Mouse (Mus musculus): ENCODE results near the gene Smagp. TPM values are rescaled to one million over a fixed set of nuclear protein-coding genes. Genes with fewer than 3 reads are reported as not detected.
"Not testable (repeated sequence)": the region's sequence is repeated elsewhere in the genome, so short reads cannot be mapped to it uniquely, and the experiment has no call there.

Gene Smagp
- polyA plus RNA-seq, 1 experiment: 160 TPM

DNA sequence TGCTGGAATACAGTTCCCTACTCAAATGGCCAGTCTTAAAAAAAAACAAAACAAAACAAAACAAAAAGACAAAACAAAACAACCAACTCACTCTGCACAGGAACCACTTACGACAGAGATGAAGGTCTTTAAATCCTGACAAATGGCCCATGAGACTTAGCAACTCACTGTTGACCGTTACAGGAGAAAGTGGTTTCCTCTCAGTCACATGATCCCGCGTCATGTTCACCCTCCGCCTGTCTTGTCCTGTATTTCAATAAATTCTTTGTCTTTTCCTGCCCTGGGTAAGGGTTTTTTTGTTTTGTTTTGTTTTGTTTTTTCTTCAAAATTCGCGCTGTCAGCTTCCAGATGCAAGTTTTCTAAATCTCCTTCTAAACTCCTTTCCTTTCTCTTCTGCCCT is 24.8 kb downstream of the Smagp start:
- DNase-seq: no peak
- Histone ChIP-seq H3K27me3 (replicated peaks; ENCODE audit: control insufficient read depth, insufficient read depth, low read length) (no peaks in the 10 kb centered on the region), H3K27ac (ENCODE audit: insufficient read depth, low read depth, low read length) (no peak overlapping the region), H3K36me3 (ENCODE audit: control insufficient read depth, insufficient read depth, low read length) (no peaks in the 10 kb centered on the region), H3K4me3 (ENCODE audit: insufficient read depth, low read depth, low read length) (no peak overlapping the region), H3K4me1 (ENCODE audit: control insufficient read depth, insufficient read depth, low read length) (peaks cover 13% of the 10 kb centered on the region; the same call in 1 of the 2 replicates)
- TF ChIP-seq POLR2A (IDR thresholded peaks at IDR 0.05; ENCODE audit: low read depth, low read length) (no peak), CTCF (conservative IDR thresholded peaks at IDR 0.05; ENCODE audit: insufficient read depth, insufficient read length, low read depth, low read length) (no peak)
- WGBS: 71% methylated on average over 7 of the region's 7 CpGs

GRCm38 (mm10) chr15:100606677-100607076 is 30.1 kb downstream of the Smagp start:
- not testable (repeated sequence) for H3K36me3 ChIP-seq (ENCODE audit: control insufficient read depth, insufficient read depth, low read length); H3K27ac ChIP-seq (ENCODE audit: insufficient read depth, low read depth, low read length); H3K4me3 ChIP-seq (ENCODE audit: insufficient read depth, low read depth, low read length); H3K27me3 ChIP-seq (replicated peaks; ENCODE audit: control insufficient read depth, insufficient read depth, low read length)
- DNase-seq: peak; percentile 59
- peak; percentile 43 for TF ChIP-seq CTCF (conservative IDR thresholded peaks at IDR 0.05; ENCODE audit: insufficient read depth, insufficient read length, low read depth, low read length)
- H3K4me1 ChIP-seq (ENCODE audit: control insufficient read depth, insufficient read depth, low read length): peaks cover 14% of the 10 kb centered on the region
- WGBS: 90% methylated on average over 8 of the region's 8 CpGs

DNA sequence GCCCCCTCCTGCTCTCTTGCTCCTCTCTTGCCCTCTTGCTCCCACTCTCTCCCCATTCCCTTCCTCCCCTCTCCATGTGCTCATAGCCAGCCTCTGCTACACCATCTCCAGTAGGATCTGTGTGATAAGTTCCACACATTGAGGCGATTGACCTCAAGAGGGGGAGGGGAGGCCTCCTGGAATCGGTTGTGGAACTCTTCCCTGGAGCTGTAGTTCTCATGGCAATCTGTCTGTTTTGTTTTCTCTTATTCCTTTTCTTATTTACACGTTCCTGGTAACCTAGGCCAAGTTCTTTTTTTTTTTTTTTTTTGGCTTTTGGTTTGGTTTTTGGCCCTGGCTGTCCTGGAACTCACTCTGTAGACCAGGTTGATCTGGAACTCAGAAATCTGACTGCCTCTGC is 35.1 kb downstream of the Smagp start:
- no peak for TF ChIP-seq CTCF (conservative IDR thresholded peaks at IDR 0.05; ENCODE audit: insufficient read depth, insufficient read length, low read depth, low read length)
- no peak for TF ChIP-seq POLR2A (IDR thresholded peaks at IDR 0.05; ENCODE audit: low read depth, low read length)
- Histone ChIP-seq H3K27me3 (replicated peaks; ENCODE audit: control insufficient read depth, insufficient read depth, low read length) (no peaks in the 10 kb centered on the region), H3K27ac (ENCODE audit: insufficient read depth, low read depth, low read length) (peak overlapping the region; percentile 96), H3K4me1 (ENCODE audit: control insufficient read depth, insufficient read depth, low read length) (peaks cover 27% of the 10 kb centered on the region), H3K36me3 (ENCODE audit: control insufficient read depth, insufficient read depth, low read length) (no peaks in the 10 kb centered on the region), H3K4me3 (ENCODE audit: insufficient read depth, low read depth, low read length) (no peak overlapping the region)
- 24% methylated on average over 3 of the region's 3 CpGs for WGBS
- DNase-seq: peak; percentile 55

DNA sequence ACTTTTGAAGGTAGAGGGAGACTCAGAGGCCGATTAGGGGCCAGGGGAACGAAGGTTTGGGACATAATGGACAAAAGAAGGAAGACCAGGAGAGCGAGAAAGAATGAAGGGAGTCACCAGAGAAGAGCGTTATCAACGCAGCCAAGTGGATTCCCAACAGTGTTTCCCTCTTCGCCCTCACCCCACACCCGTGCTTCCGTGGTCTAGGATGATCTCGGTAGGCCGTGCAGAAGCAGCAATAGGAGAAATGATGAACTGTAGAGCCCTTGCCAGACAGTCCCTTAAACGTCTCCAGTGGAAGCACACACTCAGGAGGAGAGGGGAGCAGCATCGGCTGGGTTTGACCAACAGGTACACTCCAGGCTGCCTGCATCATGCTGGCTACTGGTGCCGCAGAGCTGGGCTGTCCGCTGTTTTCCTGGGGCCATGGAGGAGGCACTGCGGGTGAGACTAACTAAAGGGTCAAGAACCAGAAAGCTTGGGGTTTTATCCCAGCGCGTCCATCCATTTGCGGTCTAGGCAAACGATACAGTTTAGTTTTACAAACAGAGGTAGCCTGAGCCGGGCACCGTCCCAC is 36.0 kb downstream of the Smagp start:
- H3K4me1 ChIP-seq (ENCODE audit: control insufficient read depth, insufficient read depth, low read length): peaks cover 27% of the 10 kb centered on the region
- H3K27me3 ChIP-seq (replicated peaks; ENCODE audit: control insufficient read depth, insufficient read depth, low read length): no peaks in the 10 kb centered on the region
- H3K4me3 ChIP-seq (ENCODE audit: insufficient read depth, low read depth, low read length): peak overlapping the region; percentile 67
- DNase-seq: no peak
- TF ChIP-seq CTCF (conservative IDR thresholded peaks at IDR 0.05; ENCODE audit: insufficient read depth, insufficient read length, low read depth, low read length) (no peak), POLR2A (IDR thresholded peaks at IDR 0.05; ENCODE audit: low read depth, low read length) (no peak)
- H3K36me3 ChIP-seq (ENCODE audit: control insufficient read depth, insufficient read depth, low read length): no peaks in the 10 kb centered on the region
- 44% methylated on average over 21 of the region's 21 CpGs for WGBS
- peak overlapping the region; percentile 96 for H3K27ac ChIP-seq (ENCODE audit: insufficient read depth, low read depth, low read length)

- DNase-seq: peak; percentile 89
- WGBS: 4% methylated on average over 35 of the region's 35 CpGs
- H3K4me1 ChIP-seq (ENCODE audit: control insufficient read depth, insufficient read depth, low read length): peaks cover 24% of the 10 kb centered on the region
- no peaks in the 10 kb centered on the region for H3K27me3 ChIP-seq (replicated peaks; ENCODE audit: control insufficient read depth, insufficient read depth, low read length)
- peak overlapping the region; percentile 67 for H3K4me3 ChIP-seq (ENCODE audit: insufficient read depth, low read depth, low read length)
- no peaks in the 10 kb centered on the region for H3K36me3 ChIP-seq (ENCODE audit: control insufficient read depth, insufficient read depth, low read length)
- H3K27ac ChIP-seq (ENCODE audit: insufficient read depth, low read depth, low read length): peak overlapping the region; percentile 96
- TF ChIP-seq POLR2A (IDR thresholded peaks at IDR 0.05; ENCODE audit: low read depth, low read length) (no peak), CTCF (conservative IDR thresholded peaks at IDR 0.05; ENCODE audit: insufficient read depth, insufficient read length, low read depth, low read length) (peak; percentile 49; the same call in 1 of the 2 replicates)
These were observed 36.6 kb downstream of the Smagp start for GRCm38 (mm10) chr15:100600047-100600695.

GRCm38 (mm10) chr15:100599276-100600046 is 37.3 kb downstream of the Smagp start, which contains the start of gene Pou6f1:
Gene Pou6f1 (minus strand): TSS chr15:100599984.
- peak; percentile 78 for DNase-seq
- Histone ChIP-seq H3K4me1 (ENCODE audit: control insufficient read depth, insufficient read depth, low read length) (peaks cover 24% of the 10 kb centered on the region), H3K27me3 (replicated peaks; ENCODE audit: control insufficient read depth, insufficient read depth, low read length) (no peaks in the 10 kb centered on the region), H3K36me3 (ENCODE audit: control insufficient read depth, insufficient read depth, low read length) (no peaks in the 10 kb centered on the region), H3K27ac (ENCODE audit: insufficient read depth, low read depth, low read length) (peak within 1 kb of the TSS; percentile 96), H3K4me3 (ENCODE audit: insufficient read depth, low read depth, low read length) (peak within 1 kb of the TSS; percentile 67)
- WGBS: 1% methylated on average over 62 of the region's 76 CpGs
- TF ChIP-seq CTCF (conservative IDR thresholded peaks at IDR 0.05; ENCODE audit: insufficient read depth, insufficient read length, low read depth, low read length) (no peak), POLR2A (IDR thresholded peaks at IDR 0.05; ENCODE audit: low read depth, low read length) (no peak)

GRCm38 (mm10) chr15:100598883-100599275 is 37.9 kb downstream of the Smagp start:
- Histone ChIP-seq H3K4me1 (ENCODE audit: control insufficient read depth, insufficient read depth, low read length) (peaks cover 24% of the 10 kb centered on the region), H3K27me3 (replicated peaks; ENCODE audit: control insufficient read depth, insufficient read depth, low read length) (no peaks in the 10 kb centered on the region), H3K4me3 (ENCODE audit: insufficient read depth, low read depth, low read length) (peak overlapping the region; percentile 67), H3K36me3 (ENCODE audit: control insufficient read depth, insufficient read depth, low read length) (no peaks in the 10 kb centered on the region), H3K27ac (ENCODE audit: insufficient read depth, low read depth, low read length) (peak overlapping the region; percentile 88)
- peak; percentile 74 for DNase-seq
- WGBS: 1% methylated on average over 12 of the region's 12 CpGs
- no peak for TF ChIP-seq CTCF (conservative IDR thresholded peaks at IDR 0.05; ENCODE audit: insufficient read depth, insufficient read length, low read depth, low read length)
- no peak for TF ChIP-seq POLR2A (IDR thresholded peaks at IDR 0.05; ENCODE audit: low read depth, low read length)
